Mouse (Mus musculus): ENCODE data around the gene Itga9.

Itga9 gene

DNA sequence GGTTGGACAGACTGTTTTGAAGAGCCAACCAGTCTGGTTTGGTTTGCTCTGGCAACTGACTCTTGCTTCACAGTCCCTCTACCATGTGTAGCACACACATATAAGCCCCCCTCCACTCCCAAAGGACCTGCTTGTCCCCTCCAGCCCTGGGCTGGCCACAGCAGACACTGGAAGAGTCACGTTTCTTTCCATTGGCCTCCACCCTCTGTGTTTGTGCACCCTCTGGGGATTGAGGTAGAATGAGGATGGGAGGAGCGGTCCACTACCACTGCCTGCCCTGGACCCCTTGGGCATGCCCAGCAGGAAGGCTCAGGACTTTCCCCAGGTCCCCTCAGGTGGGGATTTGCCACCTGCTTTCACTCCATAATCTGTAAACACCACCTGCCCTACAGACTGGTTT, 321.5 kb downstream of the Itga9 start:
- no peak for DNase-seq

GRCm38 (mm10) chr9:118928656-118929055, 322.2 kb downstream of the Itga9 start:
- DNase-seq, result no peak

DNA sequence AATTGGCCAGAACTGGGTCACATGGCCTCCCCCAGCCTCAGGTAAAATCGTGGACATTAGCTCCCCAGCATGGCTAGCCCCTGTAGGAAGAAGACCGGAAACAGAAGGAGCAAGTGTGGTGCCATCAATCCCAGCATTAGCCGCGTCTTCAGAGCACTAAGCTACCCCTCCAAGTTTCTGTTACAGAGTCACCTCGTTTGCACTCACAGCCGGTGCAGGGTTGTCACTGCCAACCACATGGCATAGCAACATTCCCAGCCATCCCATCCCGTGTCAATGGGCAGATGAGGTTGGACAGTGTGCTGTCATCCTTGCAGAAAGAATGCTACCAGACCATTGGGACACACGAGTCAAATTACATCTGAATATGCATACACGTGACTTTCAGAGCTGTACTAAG, 324.1 kb downstream of the Itga9 start:
- no peak for DNase-seq

- DNase-seq, result no peak
Observed at GRCm38 (mm10) chr9:118933800-118934199, 327.3 kb downstream of the Itga9 start.

GRCm38 (mm10) chr9:118934319-118934718, 327.8 kb downstream of the Itga9 start:
- DNase-seq, result no peak

DNA sequence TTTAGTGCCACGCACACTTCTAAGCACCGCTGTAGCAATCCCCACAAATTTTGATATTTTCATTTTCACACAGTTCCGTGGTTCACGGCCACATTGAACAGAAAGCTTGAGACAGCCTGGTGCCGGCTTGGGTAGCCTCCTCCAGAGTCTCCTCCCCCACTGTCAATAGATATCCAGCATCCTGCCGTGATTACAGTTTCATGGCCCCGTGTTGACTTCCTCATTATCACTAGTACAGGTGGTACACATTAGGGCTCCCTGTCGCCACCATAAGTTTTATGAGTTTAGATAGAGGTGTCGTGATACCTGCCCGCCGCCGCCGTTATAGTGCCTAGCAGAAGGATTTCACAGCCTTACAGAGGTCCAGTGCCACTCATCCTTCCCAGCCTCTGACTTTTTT, 328.6 kb downstream of the Itga9 start:
- DNase-seq, result no peak

GRCm38 (mm10) chr9:118936071-118936470, 329.6 kb downstream of the Itga9 start:
- no peak for DNase-seq

DNA sequence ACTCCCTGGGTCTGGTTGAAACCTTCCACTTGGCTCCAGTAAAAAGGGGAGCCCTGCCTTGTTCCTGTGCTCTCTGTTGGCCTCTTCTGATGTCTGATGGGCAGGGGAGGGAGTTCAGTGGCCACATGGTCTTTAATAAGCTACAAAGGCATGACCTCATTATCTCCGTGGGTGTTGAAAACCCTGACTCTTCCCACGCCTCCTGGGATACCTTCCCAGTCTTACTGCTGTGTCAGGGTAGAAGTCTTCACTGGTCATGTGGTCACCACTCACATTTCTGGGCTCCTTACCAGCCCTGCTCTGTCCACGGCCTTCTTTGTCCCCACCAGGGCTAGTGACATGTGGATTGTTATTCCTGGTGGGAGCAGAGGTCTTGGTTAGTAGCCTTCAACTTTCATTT, 331.0 kb downstream of the Itga9 start:
- DNase-seq, result no peak

DNA sequence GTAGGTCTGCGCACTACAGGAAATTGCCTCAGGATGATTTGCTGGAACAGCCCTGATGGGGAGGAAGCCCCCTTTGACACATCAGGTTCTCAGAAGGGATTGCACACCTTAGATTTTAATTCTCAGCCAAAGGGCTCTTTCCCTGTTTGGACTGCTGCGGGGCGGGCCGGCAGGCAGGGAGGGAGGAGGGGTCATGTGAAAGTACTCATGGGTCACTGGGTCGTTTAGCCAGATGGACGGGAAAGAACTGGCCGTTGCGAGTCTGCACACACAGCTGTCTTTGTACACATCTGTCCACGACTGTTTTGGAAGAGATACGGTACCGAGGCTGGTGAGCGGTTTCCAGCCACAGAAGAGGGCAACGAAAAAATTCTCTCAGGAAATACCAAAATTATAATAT, 332.9 kb downstream of the Itga9 start:
- no peak for DNase-seq

DNA sequence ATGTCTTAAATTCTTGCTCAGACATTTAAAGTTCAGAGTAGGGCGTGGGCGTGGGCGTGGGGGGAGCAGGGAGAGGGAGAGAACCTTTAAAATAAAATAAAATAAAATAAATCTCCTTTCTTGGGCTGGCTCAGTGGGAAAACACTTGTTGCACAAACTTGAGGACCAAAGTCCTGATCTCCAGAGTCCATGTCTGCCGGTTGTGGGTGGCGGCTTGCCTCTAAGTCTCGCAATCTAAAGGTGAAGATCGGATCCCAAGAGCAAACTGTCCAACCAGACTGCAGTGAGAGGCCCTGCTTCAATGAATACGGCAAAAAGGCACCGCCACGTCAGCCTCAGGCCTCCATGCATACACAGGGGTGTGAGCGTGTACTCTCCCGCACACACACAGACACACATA, 333.3 kb downstream of the Itga9 start:
- no peak for DNase-seq

DNA sequence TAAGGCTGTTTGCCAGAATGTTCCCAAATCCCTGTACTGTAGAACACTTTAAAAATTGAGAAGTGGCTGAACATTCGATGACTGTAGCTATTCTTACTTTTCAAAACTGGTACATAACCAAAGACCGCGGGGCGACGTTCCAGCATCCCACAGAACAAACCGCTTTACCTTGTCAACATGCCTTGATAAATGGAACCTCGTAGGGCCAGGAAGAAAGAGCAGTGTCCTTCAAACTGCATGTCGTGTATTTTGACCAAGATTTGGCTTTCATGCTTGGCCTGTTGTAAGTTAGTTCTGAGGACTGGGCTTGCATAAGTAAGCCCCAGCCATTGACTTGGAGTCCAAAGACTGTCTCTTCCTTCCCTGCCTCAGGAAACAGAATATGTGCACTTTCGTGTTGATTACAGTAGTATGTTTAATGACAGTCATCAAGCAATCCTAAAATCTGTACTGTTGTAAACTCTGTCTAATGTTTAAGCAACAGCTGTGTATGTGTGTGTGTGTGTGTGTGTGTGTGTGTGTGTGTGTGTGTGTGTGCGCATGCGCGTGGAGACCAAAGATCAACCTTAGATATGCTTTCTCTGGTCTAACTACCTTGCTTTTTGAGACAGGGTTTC, 334.2 kb downstream of the Itga9 start:
- DNase-seq, result no peak

DNA sequence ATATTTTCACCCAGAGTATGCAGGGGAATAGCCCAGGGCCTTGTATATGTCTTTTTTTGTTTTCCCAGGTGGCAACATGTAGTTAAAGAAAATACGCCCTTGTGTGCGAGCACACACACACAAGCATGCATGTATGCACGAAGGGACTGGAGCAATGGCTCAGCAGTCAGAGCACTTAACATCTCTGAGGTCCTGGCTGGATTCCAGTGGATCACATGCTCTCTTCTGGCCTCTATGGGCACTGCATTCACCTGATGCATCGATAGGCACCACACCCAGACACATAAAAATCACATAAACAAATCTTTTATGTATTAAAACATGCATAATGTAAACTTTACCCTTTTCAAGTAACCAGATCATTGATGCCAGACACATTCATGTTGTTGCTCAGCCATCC, 335.5 kb downstream of the Itga9 start:
- DNase-seq, result no peak

GRCm38 (mm10) chr9:118943941-118944340, 337.5 kb downstream of the Itga9 start:
- DNase-seq, result no peak

- no peak for DNase-seq
Observed at GRCm38 (mm10) chr9:118944388-118944787, 337.9 kb downstream of the Itga9 start.

DNA sequence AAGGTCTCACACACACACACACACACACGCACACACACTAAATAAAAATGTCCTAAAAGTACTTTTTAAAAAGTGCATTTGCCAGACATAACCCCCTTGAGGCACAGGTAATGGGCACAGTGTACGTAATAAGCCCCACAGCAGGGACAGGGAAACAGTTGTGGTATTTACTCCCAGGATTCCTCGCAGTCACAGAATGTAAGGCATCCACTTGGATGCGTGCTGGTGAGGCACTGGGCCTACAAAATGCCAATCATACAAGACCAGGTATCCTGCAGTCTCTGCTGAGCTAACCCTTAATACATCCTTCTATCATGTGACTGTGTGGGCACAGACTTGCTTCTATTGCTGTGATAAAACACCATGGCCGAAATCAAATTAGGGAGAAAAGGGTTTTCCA, 342.0 kb downstream of the Itga9 start:
- DNase-seq, result no peak

DNA sequence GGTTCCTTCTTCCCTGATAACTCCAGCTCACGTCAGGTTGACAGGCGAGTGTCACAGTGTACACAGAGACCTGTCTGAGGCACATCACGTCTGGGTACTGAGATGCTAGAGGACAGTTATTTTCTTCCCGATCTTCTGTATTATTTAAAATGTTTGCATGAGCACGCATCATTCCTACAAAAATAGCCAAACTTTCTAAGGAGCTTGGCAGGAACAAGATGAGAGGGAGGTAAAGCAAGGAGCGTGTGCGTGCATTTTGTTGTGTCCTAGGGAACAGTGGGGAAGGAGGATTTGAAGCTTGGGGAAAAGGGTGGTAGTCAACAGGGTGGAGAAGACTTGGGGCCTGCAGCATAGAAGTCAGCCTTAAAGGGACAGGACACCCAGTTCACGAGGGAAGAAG, 342.6 kb downstream of the Itga9 start:
- DNase-seq, result no peak

- no peak for DNase-seq
Observed at GRCm38 (mm10) chr9:118949654-118950053, 343.2 kb downstream of the Itga9 start.

GRCm38 (mm10) chr9:118950061-118950460, 343.6 kb downstream of the Itga9 start:
- DNase-seq, result no peak
